Mouse (Mus musculus) inflammation-experienced regulatory T-cells (primary cell): ENCODE data around the gene Slc16a3. TPM values are rescaled to one million over a fixed set of nuclear protein-coding genes. Genes with fewer than 3 reads are reported as not detected.

Experiments used
- polyA plus RNA-seq, 2 experiments: library from polyadenylated mRNA; unstranded; fragments of 100-300 nt; shearing (Covaris generic); gene quantifications; one replicate each; pipeline ENCODE4 v1.2.1; 2017

The Slc16a3 gene
- polyA plus RNA-seq, result 1 to 10 TPM; 4.9 to 9.9 TPM

GRCm38 (mm10) chr11:120948328-120948727 is at the start of gene Slc16a3:
Gene Slc16a3 (plus strand): TSS chr11:120948480.

GRCm38 (mm10) chr11:120932564-120933398 is 15.5 kb upstream of the Slc16a3 start, which contains the start of gene Ccdc57:
Gene Ccdc57 (minus strand): TSS chr11:120932872.

GRCm38 (mm10) chr11:120990951-120991526 is 42.8 kb downstream of the Slc16a3 start, which contains the start of gene Csnk1d:
Gene Csnk1d (minus strand): TSS chr11:120991330.

Other genes with a start within 250 kb of the Slc16a3 start
- 100 to 1,000 TPM; 111 to 157 TPM for gene Cenpx, start 234.7 kb upstream of the Slc16a3 start, polyA plus RNA-seq
- gene Lrrc45, start 234.6 kb upstream of the Slc16a3 start, polyA plus RNA-seq, result 10 to 100 TPM; 64.1 to 74.7 TPM
- gene Rac3, start 227.0 kb upstream of the Slc16a3 start, polyA plus RNA-seq, result 1 to 10 TPM in 1 of 2 experiments, under 1 TPM in 1; 0.87 to 1.8 TPM
- 10 to 100 TPM in 1 of 2 experiments, 1 to 10 TPM in 1; 7.4 to 23.4 TPM for gene Dcxr, start 221.2 kb upstream of the Slc16a3 start, polyA plus RNA-seq
- gene Cbr2, start 216.4 kb upstream of the Slc16a3 start, polyA plus RNA-seq, result not detected
- 10 to 100 TPM; 27.2 to 28.0 TPM for gene Hmga1b, start 185.7 kb upstream of the Slc16a3 start, polyA plus RNA-seq
- 10 to 100 TPM; 34.6 to 49.4 TPM for gene Rfng, start 164.3 kb upstream of the Slc16a3 start, polyA plus RNA-seq
- 100 to 1,000 TPM; 160 to 176 TPM for gene Gps1, start 164.2 kb upstream of the Slc16a3 start, polyA plus RNA-seq
- 10 to 100 TPM; 76.1 to 76.4 TPM for gene Dus1l, start 152.1 kb upstream of the Slc16a3 start, polyA plus RNA-seq
- gene Fasn, start 123.9 kb upstream of the Slc16a3 start, polyA plus RNA-seq, result 10 to 100 TPM; 43.4 to 45.6 TPM
- 1 to 10 TPM in 1 of 2 experiments, under 1 TPM in 1; 0.48 to 1.1 TPM for gene Ccdc57, start 15.6 kb upstream of the Slc16a3 start, polyA plus RNA-seq
- gene Csnk1d, start 42.9 kb downstream of the Slc16a3 start, polyA plus RNA-seq, result 100 to 1,000 TPM; 149 TPM
- gene Cd7, start 90.9 kb downstream of the Slc16a3 start, polyA plus RNA-seq, result 10 to 100 TPM; 74.6 to 85.2 TPM
- not detected for gene Sectm1b, start 115.1 kb downstream of the Slc16a3 start, polyA plus RNA-seq
- gene Sectm1a, start 132.7 kb downstream of the Slc16a3 start, polyA plus RNA-seq, result not detected
- 1 to 10 TPM in 1 of 2 experiments, not detected in 1; 1.9 TPM for gene Tex19.2, start 170.2 kb downstream of the Slc16a3 start, polyA plus RNA-seq
- not detected for gene Tex19.1, start 197.7 kb downstream of the Slc16a3 start, polyA plus RNA-seq
- under 1 TPM in 1 of 2 experiments, not detected in 1; 0.98 TPM for gene Uts2r, start 211.8 kb downstream of the Slc16a3 start, polyA plus RNA-seq